8 mouse cellular contexts compared by ENCODE assay signal in genomic region chr5:118814052-118814451, GRCm38 (mm10).
DNase-seq lines count a peak whose midpoint lies in the region; ATAC-seq and TF ChIP-seq lines count a peak whose summit lies in the region.

No protein-coding gene starts in this region.

- ATAC-seq in kidney, embryonic 16.5 days (ENCODE audit: low FRiP score, low TSS enrichment) = 0 out of 2 replicates have a peak, but pooled peaks have one; percentile 19
- ATAC-seq in frontal cortex, adult (ENCODE audit: low TSS enrichment) = no peak

- TF ChIP-seq CTCF in E14TG2a.4 (conservative IDR thresholded peaks at IDR 0.05; ENCODE audit: low read length) = peak; percentile 22; the same call in 1 of the 2 replicates
- TF ChIP-seq CTCF in small intestine, adult 2 months (IDR thresholded peaks at IDR 0.05; ENCODE audit: extremely low read depth, insufficient read length, insufficient replicate concordance, low read depth, low read length) = peak; percentile 52; the same call in 1 of the 2 replicates

- no peaks in the 10 kb centered on the region for H3K36me3 ChIP-seq in kidney, embryonic 16.5 days (ENCODE audit: insufficient read depth, low read length)
- no peaks in the 10 kb centered on the region for H3K36me3 ChIP-seq in E14TG2a.4 (ENCODE audit: insufficient read depth, low read length)
- H3K36me3 ChIP-seq in small intestine, adult 2 months (ENCODE audit: control insufficient read depth, insufficient read depth, low read length) = no peaks in the 10 kb centered on the region

- intact Hi-C loops in heart, postnatal 10 days (cut with DNase I) = loop anchor here (1.0 to 5.0 kb wide), 2 partner anchors 33 to 42 kb away; no protein-coding TSS in a partner anchor

- H3K4me2 ChIP-seq in kidney, embryonic 16.5 days (replicated peaks; ENCODE audit: low read depth, low read length) = no peak overlapping the region

- no peak overlapping the region for H3K27ac ChIP-seq in kidney, embryonic 16.5 days (ENCODE audit: low read length)
- no peak overlapping the region for H3K27ac ChIP-seq in small intestine, adult 2 months (ENCODE audit: insufficient read depth, low read depth, low read length)

- H3K27me3 ChIP-seq in kidney, embryonic 16.5 days (ENCODE audit: insufficient read depth, low read length) = peaks cover 4% of the 10 kb centered on the region; the same call in 1 of the 2 replicates
- no peaks in the 10 kb centered on the region for H3K27me3 ChIP-seq in E14TG2a.4 (ENCODE audit: insufficient read depth, low read length)
- H3K27me3 ChIP-seq in small intestine, adult 2 months (ENCODE audit: control insufficient read depth, insufficient read depth, low read length) = no peaks in the 10 kb centered on the region

- no peaks in the 10 kb centered on the region for H3K4me1 ChIP-seq in kidney, embryonic 16.5 days (ENCODE audit: insufficient read depth, low read length)
- peaks cover 80% of the 10 kb centered on the region for H3K4me1 ChIP-seq in E14TG2a.4 (replicated peaks; ENCODE audit: low read depth, low read length)
- peaks cover 2% of the 10 kb centered on the region; the same call in 1 of the 2 replicates for H3K4me1 ChIP-seq in small intestine, adult 2 months (ENCODE audit: control insufficient read depth, insufficient read depth, insufficient read length, low read length)

- WGBS in kidney, embryonic 16.5 days = 56% methylated on average over 6 of the region's 6 CpGs
- 50% methylated on average over 6 of the region's 6 CpGs for WGBS in small intestine, adult 2 months

- H3K9me3 ChIP-seq in kidney, embryonic 16.5 days (ENCODE audit: low read length) = no peaks in the 10 kb centered on the region
- no peaks in the 10 kb centered on the region for H3K9me3 ChIP-seq in E14TG2a.4 (ENCODE audit: low read length)

- no peak for TF ChIP-seq POLR2A in small intestine, adult 2 months (IDR thresholded peaks at IDR 0.05; ENCODE audit: low read depth, low read length)

- DNase-seq in kidney, adult 8-10 months = no peak
- DNase-seq in adrenal gland, postnatal 14 days = peak; percentile 84
- peak; percentile 41 to 68 for DNase-seq in heart, postnatal 10 days
- DNase-seq in natural killer cell, adult 2 months (ENCODE audit: low spot score in 2 of 2) = no peak

- H3K4me3 ChIP-seq in kidney, embryonic 16.5 days (ENCODE audit: low read length) = no peak overlapping the region
- H3K4me3 ChIP-seq in E14TG2a.4 (replicated peaks; ENCODE audit: low read length) = peak overlapping the region; percentile 37; the same call in 1 of the 2 replicates
- H3K4me3 ChIP-seq in small intestine, adult 2 months (ENCODE audit: low read depth, low read length) = no peak overlapping the region

- no peak overlapping the region for H3K9ac ChIP-seq in kidney, embryonic 16.5 days (replicated peaks; ENCODE audit: low read length)

Comparison
In these comparisons a context has a peak if more than half of its experiments do, and no peak if none do; other contexts are left out.
1. DNase-seq: peak in adrenal gland, postnatal 14 days (single experiment) and heart, postnatal 10 days (2 of 2); none in kidney, adult 8-10 months (0 of 2) and natural killer cell, adult 2 months (0 of 2).